ENCODE assay signal across 11 mouse cellular contexts in the genomic region with DNA sequence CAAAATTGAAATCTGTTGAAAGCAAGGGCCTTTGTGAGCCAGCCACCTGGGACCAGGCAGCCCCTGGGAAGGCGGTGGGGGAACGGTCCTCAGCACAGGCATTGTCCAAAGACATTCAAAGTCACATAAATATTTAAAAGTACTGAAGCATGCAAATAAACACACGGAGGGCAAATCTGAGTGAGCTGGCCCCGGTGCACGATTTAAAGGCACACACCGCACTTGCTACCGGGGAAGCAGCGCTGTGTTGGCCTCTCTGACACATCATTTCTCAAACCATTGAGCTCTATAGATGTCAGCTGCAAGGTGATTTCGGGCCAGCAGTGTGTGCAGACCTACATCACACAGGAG.
DNase-seq lines count a peak whose midpoint lies in the region; ATAC-seq lines count a peak whose summit lies in the region.
"Had no signal": no experiment of that assay in that cellular context is flagged by ENCODE, and none has a peak within 500 bp of the region (broad histone marks: within the 10 kb centered on the region; RNA-seq: fewer than 3 reads in every experiment).

No protein-coding gene starts in this region.

- no peaks in the 10 kb centered on the region for H3K9me3 ChIP-seq in hindbrain, embryonic 12.5 days (replicated peaks)
- no peaks in the 10 kb centered on the region; the same call in 1 of the 2 replicates for H3K9me3 ChIP-seq in midbrain, embryonic 14.5 days (ENCODE audit: control insufficient read depth, low read length)
- H3K9me3 ChIP-seq: embryonic facial prominence, embryonic 15.5 days; megakaryocyte, embryonic 14.5 days had no signal

- H3K4me1 ChIP-seq in hindbrain, embryonic 12.5 days = peaks cover 38% of the 10 kb centered on the region
- peaks cover 35% of the 10 kb centered on the region for H3K4me1 ChIP-seq in midbrain, embryonic 14.5 days (ENCODE audit: control insufficient read depth, insufficient read depth, low read length)

- no peak overlapping the region for H3K9ac ChIP-seq in hindbrain, embryonic 12.5 days
- H3K9ac ChIP-seq in midbrain, embryonic 14.5 days (replicated peaks; ENCODE audit: low read length) = peak overlapping the region; percentile 34
- H3K9ac ChIP-seq: embryonic facial prominence, embryonic 15.5 days had no signal

- H3K27me3 ChIP-seq in hindbrain, embryonic 12.5 days = no peaks in the 10 kb centered on the region
- H3K27me3 ChIP-seq in midbrain, embryonic 14.5 days (ENCODE audit: control insufficient read depth, insufficient read depth, low read length) = no peaks in the 10 kb centered on the region
- H3K27me3 ChIP-seq: embryonic facial prominence, embryonic 15.5 days had no signal

- peak; percentile 19 for DNase-seq in CD4-positive, CD25-positive, alpha-beta regulatory T cell, adult 2 months (ENCODE audit: low read depth, low spot score)
- DNase-seq in kidney, postnatal 25 days = peak; percentile 50 to 68
- DNase-seq in midbrain, embryonic 14.5 days = peak; percentile 64
- DNase-seq in layer of hippocampus, adult 18-20 months (ENCODE audit: low spot score in 2 of 2) = no peak
- DNase-seq in gastrocnemius, adult 8-10 months (ENCODE audit: low spot score in 2 of 2) = no peak
- no peak for DNase-seq in adrenal gland, adult (ENCODE audit: inconsistent age in 2 of 2, low spot score in 1 of 2)
- DNase-seq: heart, postnatal 4 days had no signal

- H3K4me3 ChIP-seq in hindbrain, embryonic 12.5 days = no peak overlapping the region
- H3K4me3 ChIP-seq in midbrain, embryonic 14.5 days (replicated peaks; ENCODE audit: low read depth, low read length) = no peak overlapping the region
- H3K4me3 ChIP-seq: embryonic facial prominence, embryonic 15.5 days; megakaryocyte, embryonic 14.5 days had no signal

- 32% methylated on average over 9 of the region's 9 CpGs for WGBS in hindbrain, embryonic 12.5 days
- WGBS in midbrain, embryonic 14.5 days = 12% methylated on average over 9 of the region's 9 CpGs

- no peak for ATAC-seq in CD4-positive, CD25-positive, alpha-beta regulatory T cell, adult 4 months
- peak; percentile 20 for ATAC-seq in hindbrain, embryonic 12.5 days (ENCODE audit: low FRiP score)
- peak; percentile 57 for ATAC-seq in midbrain, embryonic 14.5 days (ENCODE audit: low FRiP score, low TSS enrichment)

- peak overlapping the region; percentile 79 for H3K27ac ChIP-seq in hindbrain, embryonic 12.5 days
- peak overlapping the region; percentile 81 for H3K27ac ChIP-seq in midbrain, embryonic 14.5 days (replicated peaks; ENCODE audit: low read depth, low read length)
- H3K27ac ChIP-seq: embryonic facial prominence, embryonic 15.5 days had no signal

- peak overlapping the region; percentile 28 for H3K4me2 ChIP-seq in hindbrain, embryonic 12.5 days (replicated peaks)
- peak overlapping the region; percentile 34 for H3K4me2 ChIP-seq in midbrain, embryonic 14.5 days (ENCODE audit: low read length)

- H3K36me3 ChIP-seq in hindbrain, embryonic 12.5 days = no peaks in the 10 kb centered on the region
- H3K36me3 ChIP-seq in midbrain, embryonic 14.5 days (ENCODE audit: control insufficient read depth, insufficient read depth, low read length) = no peaks in the 10 kb centered on the region
- H3K36me3 ChIP-seq: embryonic facial prominence, embryonic 15.5 days had no signal

Comparison
In these comparisons a context has a peak if more than half of its experiments do, and no peak if none do; other contexts are left out.
1. DNase-seq: peak in CD4-positive, CD25-positive, alpha-beta regulatory T cell, adult 2 months (single experiment), kidney, postnatal 25 days (2 of 2) and midbrain, embryonic 14.5 days (single experiment); none in layer of hippocampus, adult 18-20 months (0 of 2), gastrocnemius, adult 8-10 months (0 of 2) and adrenal gland, adult (0 of 2).